Mouse (Mus musculus) cerebellum, adult 2 months (tissue): ENCODE measurements at regions not wholly inside any gene's neighbourhood (a gene's known extent, or its start where the extent isn't known, plus 50 kb on each side); places are given as distances from the start of the nearest gene placed in this dataset.

ENCODE experiments used
- CTCF ChIP-seq: fragments of 200-500 bp; IDR thresholded peaks from 2 replicates; pipeline ENCODE4 v1.5.1; 2011; ENCODE audit warnings: low read depth, mild to moderate bottlenecking, control low read depth, low read length, moderate library complexity, borderline replicate concordance; ENCODE audit not compliant: insufficient read depth
- POLR2A ChIP-seq: fragments of 200-500 bp; IDR thresholded peaks from 2 replicates; pipeline ENCODE4 v1.6.1; 2011; ENCODE audit warnings: low read length, control low read depth, borderline replicate concordance; ENCODE audit not compliant: insufficient read depth

- TF ChIP-seq POLR2A (no peak), CTCF (no peak)
Observed at GRCm38 (mm10) chr5:46108020-46108419, 250.6 kb upstream of the Lcorl start.
